Mouse (Mus musculus) hindbrain, postnatal 0 days (tissue): ENCODE measurements around the gene Mpc2. TPM values are rescaled to one million over a fixed set of nuclear protein-coding genes. Genes with fewer than 3 reads are reported as not detected.

Experiments
- ATAC-seq: fragments of 200-750 bp; cut with Nextera tagmentation; 2 replicates; pipeline ENCODE4 v1.8.0; 2017; ENCODE audit warnings: mild to moderate bottlenecking, moderate TSS enrichment, moderate library complexity
- DNase-seq: peaks from one replicate; pipeline ENCODE4 v3.0.0-alpha.2; 2015; ENCODE audit warnings: low spot score
- H3K27ac ChIP-seq: fragments of 300-500 bp; sonication (generic); 2 replicates; pipeline ENCODE4 v1.5.1; 2014; ENCODE audit warnings: mild to moderate bottlenecking
- H3K27me3 ChIP-seq: fragments of 300-500 bp; sonication (generic); 2 replicates; pipeline ENCODE4 v1.6.1; 2014; ENCODE audit warnings: low read length, mixed read lengths; ENCODE audit not compliant: insufficient read depth
- H3K36me3 ChIP-seq: fragments of 300-500 bp; sonication (generic); 2 replicates; pipeline ENCODE4 v1.6.1; 2014; ENCODE audit warnings: low read length, mixed read lengths; ENCODE audit not compliant: insufficient read depth
- H3K4me1 ChIP-seq: fragments of 300-500 bp; sonication (generic); 2 replicates; pipeline ENCODE4 v1.6.1; 2014; ENCODE audit warnings: antibody characterized with exemption, low read length, mixed read lengths; ENCODE audit not compliant: insufficient read depth
- H3K4me2 ChIP-seq: fragments of 300-500 bp; sonication (generic); 2 replicates; pipeline ENCODE4 v1.6.1; 2014; ENCODE audit warnings: low read depth, mild to moderate bottlenecking, low read length, moderate library complexity, mixed read lengths
- H3K4me3 ChIP-seq: fragments of 300-500 bp; sonication (generic); 2 replicates; pipeline ENCODE4 v1.5.1; 2014; ENCODE audit warnings: low read length
- H3K9ac ChIP-seq: fragments of 300-500 bp; sonication (generic); replicated peaks from 2 replicates; pipeline ENCODE4 v1.6.1; 2014; ENCODE audit warnings: mild to moderate bottlenecking, low read length, moderate library complexity, mixed read lengths
- H3K9me3 ChIP-seq: fragments of 300-500 bp; sonication (generic); 2 replicates; pipeline ENCODE4 v1.6.1; 2016; ENCODE audit warnings: low read length, mixed read lengths
- CTCF ChIP-seq: IDR thresholded peaks from 2 replicates; pipeline ENCODE4 v1.5.1; 2016; ENCODE audit warnings: antibody characterized with exemption, control low read depth, low read depth
- WGBS: fragments of 180-500 bp; shearing (Covaris S2); extraction: QIAGEN DNeasy Blood & Tissue Kit; methylation state at CpG from one replicate; pipeline ENCODE4 v1.1.7; 2014; 5-methylcytosine and 5-hydroxymethylcytosine counted together
- polyA plus RNA-seq: library from polyadenylated mRNA; unstranded; fragments of >200 nt; fragmentation: Nextera tagmentation; extraction: Ambion mirVana; gene quantifications from 2 replicates; pipeline ENCODE4 v1.2.1, GENCODE M21; 2015
- total RNA-seq: library from RNA; depleted of rRNA; stranded (reverse); fragments of >200 nt; gene quantifications from 2 replicates; pipeline ENCODE4 v1.2.3, GENCODE M21; 2014

The Mpc2 gene
- total and polyA plus RNA-seq, 2 experiments from 2014 or later, result 140 to 282 TPM

DNA sequence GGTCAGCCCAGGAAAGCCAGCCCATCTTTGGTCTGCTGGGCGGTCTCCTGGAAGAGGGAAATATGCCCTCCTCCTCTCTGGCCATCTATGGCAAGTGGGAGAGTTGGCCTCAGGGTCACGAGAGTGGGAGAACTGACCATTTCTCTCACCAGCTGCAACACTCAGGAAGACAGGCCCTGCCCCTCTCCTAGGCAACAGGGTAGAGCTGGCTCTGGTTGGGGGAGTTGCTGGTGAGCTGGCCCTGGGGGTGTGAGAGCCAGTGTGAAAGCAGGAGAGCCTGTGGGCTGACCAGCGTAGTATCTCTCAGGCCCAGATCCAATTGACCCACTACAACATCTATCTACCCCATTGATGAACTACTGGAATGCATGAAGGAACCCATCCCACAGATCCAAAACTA is 18.7 kb upstream of the Mpc2 start:
- no peak overlapping the region for H3K4me2 ChIP-seq
- WGBS, result 83% methylated on average over 3 of the region's 3 CpGs
- no peaks in the 10 kb centered on the region for H3K36me3 ChIP-seq
- H3K4me3 ChIP-seq, result no peak overlapping the region
- no peak for TF ChIP-seq CTCF
- no peak for ATAC-seq
- no peaks in the 10 kb centered on the region for H3K27me3 ChIP-seq
- no peak overlapping the region for H3K9ac ChIP-seq
- H3K27ac ChIP-seq, result no peak overlapping the region
- H3K4me1 ChIP-seq, result no peaks in the 10 kb centered on the region
- DNase-seq, result no peak
- peaks cover under 1% of the 10 kb centered on the region; the same call in 1 of the 2 replicates for H3K9me3 ChIP-seq

GRCm38 (mm10) chr1:165459041-165459502 is 1.4 kb upstream of the Mpc2 start:
- WGBS, result 22% methylated on average over 7 of the region's 7 CpGs
- Histone ChIP-seq H3K4me3 (peak overlapping the region; percentile 93), H3K36me3 (no peaks in the 10 kb centered on the region), H3K4me2 (peak overlapping the region; percentile 90), H3K9ac (peak overlapping the region; percentile 85), H3K27ac (0 out of 2 replicates have a peak overlapping the region, but pooled peaks have one; percentile 95), H3K27me3 (no peaks in the 10 kb centered on the region), H3K9me3 (no peaks in the 10 kb centered on the region), H3K4me1 (peaks cover 5% of the 10 kb centered on the region; the same call in 1 of the 2 replicates)
- TF ChIP-seq CTCF, result no peak
- DNase-seq, result no peak
- no peak for ATAC-seq

GRCm38 (mm10) chr1:165459503-165460181 is 795 bp upstream of the Mpc2 start:
- peak overlapping the region; percentile 90 for H3K4me2 ChIP-seq
- peak overlapping the region; percentile 85 for H3K9ac ChIP-seq
- H3K27me3 ChIP-seq, result no peaks in the 10 kb centered on the region
- H3K27ac ChIP-seq, result peak overlapping the region; percentile 95
- H3K4me1 ChIP-seq, result peaks cover 5% of the 10 kb centered on the region; the same call in 1 of the 2 replicates
- DNase-seq (peak; percentile 42), ATAC-seq (no peak)
- TF ChIP-seq CTCF, result no peak
- peak overlapping the region; percentile 93 for H3K4me3 ChIP-seq
- H3K9me3 ChIP-seq, result no peaks in the 10 kb centered on the region
- H3K36me3 ChIP-seq, result no peaks in the 10 kb centered on the region
- under 1% methylated on average over 58 of the region's 60 CpGs for WGBS

GRCm38 (mm10) chr1:165460801-165461377 is 452 bp downstream of the Mpc2 start:
- ATAC-seq, result peak; percentile 98
- peak overlapping the region; percentile 85 for H3K9ac ChIP-seq

DNA sequence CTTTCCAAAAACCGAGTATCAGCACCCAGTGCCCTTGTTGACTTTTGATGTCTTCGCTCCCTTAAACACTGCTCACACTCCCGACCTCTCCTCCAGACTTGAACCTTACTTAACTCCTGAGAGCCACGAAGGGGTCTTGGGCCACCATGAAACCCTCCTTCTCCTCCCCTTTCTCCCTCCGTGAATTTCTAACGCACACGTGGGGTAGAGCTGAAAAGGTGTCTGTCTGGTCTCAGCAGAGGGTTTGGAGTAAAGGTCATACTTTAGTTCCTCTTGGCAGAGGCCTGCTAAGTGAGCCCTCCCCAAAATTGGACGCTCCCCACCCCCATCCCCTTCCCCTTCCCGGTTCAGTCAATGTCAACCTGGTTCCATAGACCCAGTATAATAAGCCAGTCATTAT is 1.2 kb downstream of the Mpc2 start:
- Histone ChIP-seq H3K4me3 (peak overlapping the region; percentile 93), H3K27ac (peak overlapping the region; percentile 95), H3K4me2 (peak overlapping the region; percentile 87), H3K9me3 (no peaks in the 10 kb centered on the region), H3K27me3 (no peaks in the 10 kb centered on the region), H3K4me1 (peaks cover 5% of the 10 kb centered on the region; the same call in 1 of the 2 replicates), H3K9ac (peak overlapping the region; percentile 74), H3K36me3 (no peaks in the 10 kb centered on the region)
- WGBS, result 3% methylated on average over 9 of the region's 9 CpGs
- TF ChIP-seq CTCF, result no peak
- DNase-seq, result no peak
- ATAC-seq, result no peak

More at GRCm38 (mm10) chr1:165460801-165461377, 452 bp downstream of the Mpc2 start:
- TF ChIP-seq CTCF, result peak; percentile 58
- Histone ChIP-seq H3K27me3 (no peaks in the 10 kb centered on the region), H3K27ac (peak overlapping the region; percentile 95), H3K36me3 (no peaks in the 10 kb centered on the region), H3K4me3 (peak overlapping the region; percentile 93), H3K9me3 (no peaks in the 10 kb centered on the region), H3K4me1 (peaks cover 5% of the 10 kb centered on the region; the same call in 1 of the 2 replicates), H3K4me2 (peak overlapping the region; percentile 87)
- WGBS, result under 1% methylated on average over 38 of the region's 41 CpGs
- DNase-seq, result peak; percentile 99

GRCm38 (mm10) chr1:165462861-165463260 is 2.4 kb downstream of the Mpc2 start:
- H3K9me3 ChIP-seq, result no peaks in the 10 kb centered on the region
- H3K36me3 ChIP-seq, result no peaks in the 10 kb centered on the region
- H3K4me3 ChIP-seq, result no peak overlapping the region
- peaks cover 5% of the 10 kb centered on the region; the same call in 1 of the 2 replicates for H3K4me1 ChIP-seq
- DNase-seq (no peak), ATAC-seq (no peak)
- H3K4me2 ChIP-seq, result no peak overlapping the region
- TF ChIP-seq CTCF, result no peak
- H3K27me3 ChIP-seq, result no peaks in the 10 kb centered on the region
- H3K27ac ChIP-seq, result no peak overlapping the region
- H3K9ac ChIP-seq, result no peak overlapping the region
- 80% methylated on average over 1 of the region's 1 CpGs for WGBS
